Mouse (Mus musculus): ENCODE measurements around the gene Flt1. TPM values are rescaled to one million over a fixed set of nuclear protein-coding genes. Genes with fewer than 3 reads are reported as not detected.

Flt1 gene
- polyA plus RNA-seq, 1 experiment from 2014 or later, result 13.8 TPM

DNA sequence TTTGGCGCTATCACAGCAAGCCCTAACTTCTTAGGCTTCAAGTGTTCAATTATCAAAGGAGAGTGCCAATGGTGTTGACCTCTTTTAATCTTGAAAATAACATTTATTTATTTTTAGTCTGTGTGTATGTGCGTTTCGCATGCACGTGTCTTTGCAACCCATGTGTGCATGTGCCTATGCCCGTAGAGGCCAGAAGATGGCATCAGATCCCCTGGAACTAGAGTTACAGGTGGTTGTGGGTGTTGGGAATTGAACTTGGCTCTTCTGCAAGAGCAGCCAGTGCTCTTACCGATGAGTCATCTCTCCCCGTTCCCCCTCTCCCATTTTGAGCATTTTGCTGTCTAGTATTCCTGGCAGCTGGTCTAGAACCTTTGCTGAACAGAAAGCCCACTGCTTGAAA, 70.0 kb downstream of the Flt1 start:
- Histone ChIP-seq H3K27me3 (ENCODE audit: control insufficient read depth, insufficient read depth, low read length) (no peaks in the 10 kb centered on the region), H3K4me1 (replicated peaks; ENCODE audit: control insufficient read depth, insufficient read depth, low read length) (no peaks in the 10 kb centered on the region), H3K4me3 (replicated peaks; ENCODE audit: low read length) (no peak overlapping the region), H3K27ac (no peak overlapping the region), H3K9ac (no peak overlapping the region), H3K4me2 (replicated peaks) (no peak overlapping the region), H3K36me3 (replicated peaks; ENCODE audit: control insufficient read depth, insufficient read depth) (no peaks in the 10 kb centered on the region), H3K9me3 (ENCODE audit: control insufficient read depth, low read length) (peaks cover 4% of the 10 kb centered on the region; the same call in 1 of the 2 replicates)
- 86% methylated on average over 7 of the region's 7 CpGs for WGBS
- no peak for ATAC-seq (ENCODE audit: low FRiP score)
- no peak for DNase-seq (ENCODE audit: low spot score)

- Histone ChIP-seq H3K27ac (no peak overlapping the region), H3K4me3 (replicated peaks; ENCODE audit: low read length) (no peak overlapping the region), H3K4me1 (replicated peaks; ENCODE audit: control insufficient read depth, insufficient read depth, low read length) (no peaks in the 10 kb centered on the region), H3K27me3 (ENCODE audit: control insufficient read depth, insufficient read depth, low read length) (no peaks in the 10 kb centered on the region), H3K36me3 (replicated peaks; ENCODE audit: control insufficient read depth, insufficient read depth) (no peaks in the 10 kb centered on the region), H3K4me2 (replicated peaks) (no peak overlapping the region), H3K9ac (no peak overlapping the region), H3K9me3 (ENCODE audit: control insufficient read depth, low read length) (peaks cover 4% of the 10 kb centered on the region; the same call in 1 of the 2 replicates)
- no peak for DNase-seq (ENCODE audit: low spot score)
- 87% methylated on average over 14 of the region's 14 CpGs for WGBS
- no peak for ATAC-seq (ENCODE audit: low FRiP score)
These were observed 74.6 kb downstream of the Flt1 start for GRCm38 (mm10) chr5:147651233-147651632.

DNA sequence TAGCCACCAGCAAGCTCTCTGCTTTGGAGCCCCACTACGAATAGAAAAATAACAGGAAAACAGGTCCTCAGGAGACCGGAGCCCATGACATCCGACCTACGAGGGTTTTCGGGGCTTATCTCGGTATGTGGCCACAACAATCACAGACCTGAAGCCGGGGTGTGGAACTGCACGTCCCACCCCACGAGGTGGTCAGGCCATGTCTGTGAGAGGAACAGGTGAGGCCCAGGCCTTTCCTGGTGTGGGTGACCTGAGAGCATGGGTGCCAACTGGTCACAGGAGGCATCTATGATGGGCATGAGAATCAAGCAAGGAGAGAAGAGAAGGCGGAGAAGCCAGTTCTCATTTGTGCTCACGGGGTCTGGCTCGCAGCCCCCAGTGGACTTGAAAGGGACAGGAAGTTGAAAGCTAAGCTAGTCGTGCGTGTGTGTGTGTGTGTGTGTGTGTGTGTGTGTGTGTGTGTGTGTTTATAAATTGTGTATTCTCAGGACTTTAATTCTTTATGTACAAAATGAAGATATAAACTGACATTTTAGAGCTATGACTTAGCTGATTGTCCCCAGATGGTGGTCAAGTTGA, 79.4 kb downstream of the Flt1 start:
- Histone ChIP-seq H3K4me3 (replicated peaks; ENCODE audit: low read length) (no peak overlapping the region), H3K4me1 (replicated peaks; ENCODE audit: control insufficient read depth, insufficient read depth, low read length) (no peaks in the 10 kb centered on the region), H3K9ac (no peak overlapping the region), H3K9me3 (ENCODE audit: control insufficient read depth, low read length) (no peaks in the 10 kb centered on the region), H3K27me3 (ENCODE audit: control insufficient read depth, insufficient read depth, low read length) (no peaks in the 10 kb centered on the region), H3K36me3 (replicated peaks; ENCODE audit: control insufficient read depth, insufficient read depth) (no peaks in the 10 kb centered on the region), H3K27ac (peak overlapping the region; percentile 14; the same call in 1 of the 2 replicates), H3K4me2 (replicated peaks) (no peak overlapping the region)
- WGBS, result 80% methylated on average over 14 of the region's 14 CpGs
- ATAC-seq (ENCODE audit: low FRiP score), result no peak
- DNase-seq (ENCODE audit: low spot score), result no peak

- DNase-seq (ENCODE audit: low spot score), result peak; percentile 75
- H3K9ac ChIP-seq, result no peak overlapping the region
- H3K27me3 ChIP-seq (ENCODE audit: control insufficient read depth, insufficient read depth, low read length), result no peaks in the 10 kb centered on the region
- no peak overlapping the region for H3K4me3 ChIP-seq (replicated peaks; ENCODE audit: low read length)
- WGBS, result 53% methylated on average over 12 of the region's 12 CpGs
- no peaks in the 10 kb centered on the region for H3K36me3 ChIP-seq (replicated peaks; ENCODE audit: control insufficient read depth, insufficient read depth)
- H3K9me3 ChIP-seq (ENCODE audit: control insufficient read depth, low read length), result no peaks in the 10 kb centered on the region
- peak overlapping the region; percentile 57; the same call in 1 of the 2 replicates for H3K27ac ChIP-seq
- no peaks in the 10 kb centered on the region for H3K4me1 ChIP-seq (replicated peaks; ENCODE audit: control insufficient read depth, insufficient read depth, low read length)
- ATAC-seq (ENCODE audit: low FRiP score), result peak; percentile 34; the same call in 1 of the 2 replicates
- H3K4me2 ChIP-seq (replicated peaks), result no peak overlapping the region
These were observed 80.7 kb downstream of the Flt1 start for GRCm38 (mm10) chr5:147645001-147645645.

- no peak for ATAC-seq (ENCODE audit: low FRiP score)
- Histone ChIP-seq H3K4me2 (replicated peaks) (no peak overlapping the region), H3K27ac (no peak overlapping the region), H3K9ac (no peak overlapping the region), H3K27me3 (ENCODE audit: control insufficient read depth, insufficient read depth, low read length) (no peaks in the 10 kb centered on the region), H3K9me3 (ENCODE audit: control insufficient read depth, low read length) (no peaks in the 10 kb centered on the region), H3K4me3 (replicated peaks; ENCODE audit: low read length) (no peak overlapping the region), H3K4me1 (replicated peaks; ENCODE audit: control insufficient read depth, insufficient read depth, low read length) (no peaks in the 10 kb centered on the region), H3K36me3 (replicated peaks; ENCODE audit: control insufficient read depth, insufficient read depth) (no peaks in the 10 kb centered on the region)
- DNase-seq (ENCODE audit: low spot score), result no peak
- 77% methylated on average over 7 of the region's 7 CpGs for WGBS
These were observed 84.4 kb downstream of the Flt1 start for GRCm38 (mm10) chr5:147641452-147641851.

DNA sequence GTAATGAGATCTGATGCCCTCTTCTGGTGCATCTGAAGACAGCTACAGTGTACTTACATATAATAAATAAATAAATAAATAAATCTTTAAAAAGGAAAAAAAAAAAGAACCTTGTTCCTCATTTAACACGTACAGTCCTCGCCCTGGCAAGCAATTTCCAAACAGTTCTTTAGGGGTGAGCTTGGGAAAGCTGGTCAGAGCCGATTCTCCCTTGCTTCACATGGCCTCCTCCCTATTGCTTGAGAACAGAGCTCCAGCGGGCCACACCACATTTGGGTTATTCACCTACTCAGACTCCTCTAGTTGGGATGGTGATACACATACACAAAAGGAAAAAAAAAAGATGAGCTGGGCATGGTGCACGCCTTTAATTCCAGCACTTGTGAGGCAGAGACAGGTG, 85.9 kb downstream of the Flt1 start:
- DNase-seq (ENCODE audit: low spot score), result no peak
- Histone ChIP-seq H3K4me3 (replicated peaks; ENCODE audit: low read length) (no peak overlapping the region), H3K9ac (no peak overlapping the region), H3K27me3 (ENCODE audit: control insufficient read depth, insufficient read depth, low read length) (no peaks in the 10 kb centered on the region), H3K9me3 (ENCODE audit: control insufficient read depth, low read length) (no peaks in the 10 kb centered on the region), H3K4me2 (replicated peaks) (no peak overlapping the region), H3K27ac (no peak overlapping the region), H3K36me3 (replicated peaks; ENCODE audit: control insufficient read depth, insufficient read depth) (no peaks in the 10 kb centered on the region), H3K4me1 (replicated peaks; ENCODE audit: control insufficient read depth, insufficient read depth, low read length) (no peaks in the 10 kb centered on the region)
- WGBS, result 93% methylated on average over 5 of the region's 5 CpGs
- no peak for ATAC-seq (ENCODE audit: low FRiP score)

GRCm38 (mm10) chr5:147636676-147637075, 89.1 kb downstream of the Flt1 start:
- ATAC-seq (ENCODE audit: low FRiP score), result no peak
- no peak overlapping the region for H3K27ac ChIP-seq
- H3K4me1 ChIP-seq (replicated peaks; ENCODE audit: control insufficient read depth, insufficient read depth, low read length), result no peaks in the 10 kb centered on the region
- H3K9me3 ChIP-seq (ENCODE audit: control insufficient read depth, low read length), result no peaks in the 10 kb centered on the region
- no peaks in the 10 kb centered on the region for H3K36me3 ChIP-seq (replicated peaks; ENCODE audit: control insufficient read depth, insufficient read depth)
- no peak overlapping the region for H3K4me2 ChIP-seq (replicated peaks)
- no peak overlapping the region for H3K9ac ChIP-seq
- H3K4me3 ChIP-seq (replicated peaks; ENCODE audit: low read length), result no peak overlapping the region
- H3K27me3 ChIP-seq (ENCODE audit: control insufficient read depth, insufficient read depth, low read length), result no peaks in the 10 kb centered on the region
- DNase-seq (ENCODE audit: low spot score), result no peak
- WGBS, result 88% methylated on average over 3 of the region's 3 CpGs

DNA sequence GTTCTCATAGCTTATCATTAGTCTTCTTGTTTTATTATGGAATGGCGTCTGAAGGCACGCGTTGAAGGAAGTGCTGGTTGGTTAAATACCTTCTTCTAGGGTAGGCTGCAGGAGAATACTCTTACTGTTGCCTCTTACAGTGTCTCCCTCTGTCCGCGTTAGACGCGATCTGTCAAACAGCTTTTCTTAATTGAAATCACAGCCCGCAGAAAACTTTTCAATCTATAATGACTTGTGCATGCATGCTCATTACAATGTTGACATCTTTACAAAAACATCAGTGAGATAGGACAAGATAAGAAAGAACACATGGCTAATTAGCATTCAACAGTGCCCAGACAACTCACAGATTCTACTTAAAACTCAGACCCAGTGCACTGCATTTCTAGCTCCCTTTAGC, 89.9 kb downstream of the Flt1 start:
- no peaks in the 10 kb centered on the region for H3K9me3 ChIP-seq (ENCODE audit: control insufficient read depth, low read length)
- no peak for DNase-seq (ENCODE audit: low spot score)
- no peak overlapping the region for H3K4me2 ChIP-seq (replicated peaks)
- H3K36me3 ChIP-seq (replicated peaks; ENCODE audit: control insufficient read depth, insufficient read depth), result no peaks in the 10 kb centered on the region
- H3K27ac ChIP-seq, result no peak overlapping the region
- no peaks in the 10 kb centered on the region for H3K4me1 ChIP-seq (replicated peaks; ENCODE audit: control insufficient read depth, insufficient read depth, low read length)
- H3K4me3 ChIP-seq (replicated peaks; ENCODE audit: low read length), result no peak overlapping the region
- H3K9ac ChIP-seq, result no peak overlapping the region
- 70% methylated on average over 8 of the region's 8 CpGs for WGBS
- ATAC-seq (ENCODE audit: low FRiP score), result no peak
- no peaks in the 10 kb centered on the region for H3K27me3 ChIP-seq (ENCODE audit: control insufficient read depth, insufficient read depth, low read length)

DNA sequence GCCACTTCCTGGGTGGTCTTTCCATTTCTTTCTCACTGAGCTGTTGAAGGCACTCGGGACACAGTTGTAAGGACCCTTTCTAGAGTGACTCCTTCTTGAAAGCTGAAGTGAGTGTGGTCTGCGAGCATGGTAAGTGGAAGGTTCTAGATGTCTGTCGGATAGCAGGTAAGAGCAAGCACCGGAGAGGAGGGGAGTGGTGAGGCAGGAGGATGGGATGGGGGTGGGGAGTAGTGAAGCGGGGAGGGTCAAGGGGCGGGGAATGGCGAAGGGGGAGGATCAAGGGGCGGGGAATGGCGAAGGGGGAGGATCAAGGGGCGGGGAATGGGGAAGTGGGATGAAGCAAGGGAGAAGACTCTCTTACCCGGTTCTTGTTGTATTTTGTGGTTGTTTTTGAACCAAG, 91.8 kb downstream of the Flt1 start:
- 22% methylated on average over 11 of the region's 11 CpGs for WGBS
- H3K36me3 ChIP-seq (replicated peaks; ENCODE audit: control insufficient read depth, insufficient read depth), result no peaks in the 10 kb centered on the region
- H3K9me3 ChIP-seq (ENCODE audit: control insufficient read depth, low read length), result no peaks in the 10 kb centered on the region
- DNase-seq (ENCODE audit: low spot score) (no peak), ATAC-seq (ENCODE audit: low FRiP score) (no peak)
- no peak overlapping the region for H3K27ac ChIP-seq
- H3K4me2 ChIP-seq (replicated peaks), result peak overlapping the region; percentile 28; the same call in 1 of the 2 replicates
- no peak overlapping the region for H3K9ac ChIP-seq
- H3K27me3 ChIP-seq (ENCODE audit: control insufficient read depth, insufficient read depth, low read length), result no peaks in the 10 kb centered on the region
- H3K4me1 ChIP-seq (replicated peaks; ENCODE audit: control insufficient read depth, insufficient read depth, low read length), result no peaks in the 10 kb centered on the region
- H3K4me3 ChIP-seq (replicated peaks; ENCODE audit: low read length), result no peak overlapping the region
